ENCODE assay signal across 19 mouse cellular contexts in genomic region chr5:36904703-36905102, GRCm38 (mm10). TPM values are rescaled to one million over a fixed set of nuclear protein-coding genes. Genes with fewer than 3 reads are reported as not detected.
DNase-seq lines count a peak whose midpoint lies in the region; ATAC-seq and TF ChIP-seq lines count a peak whose summit lies in the region.
"Had no signal": no experiment of that assay in that cellular context is flagged by ENCODE, and none has a peak within 500 bp of the region (broad histone marks: within the 10 kb centered on the region; RNA-seq: fewer than 3 reads in every experiment).

No protein-coding gene starts in this region.

- ATAC-seq in hindbrain, embryonic 15.5 days (ENCODE audit: low FRiP score, low read depth): no peak
- no peak for ATAC-seq in hindbrain, embryonic 11.5 days (ENCODE audit: low FRiP score)
- ATAC-seq in hindbrain, postnatal 0 days: no peak
- no peak for ATAC-seq in hindbrain, embryonic 13.5 days (ENCODE audit: low FRiP score)
- ATAC-seq in midbrain, embryonic 14.5 days (ENCODE audit: low FRiP score, low TSS enrichment): no peak
- ATAC-seq: activated CD4-positive, CD25-positive, alpha-beta regulatory T cell, adult 4 months; forebrain, embryonic 13.5 days; forebrain, embryonic 15.5 days; forebrain, postnatal 0 days; Patski had no signal

- no peaks in the 10 kb centered on the region for H3K9me3 ChIP-seq in hindbrain, embryonic 15.5 days
- H3K9me3 ChIP-seq in hindbrain, embryonic 11.5 days (ENCODE audit: control insufficient read depth, low read length): no peaks in the 10 kb centered on the region
- no peaks in the 10 kb centered on the region for H3K9me3 ChIP-seq in hindbrain, postnatal 0 days (ENCODE audit: low read length)
- no peaks in the 10 kb centered on the region for H3K9me3 ChIP-seq in hindbrain, embryonic 13.5 days
- H3K9me3 ChIP-seq in CH12.LX (replicated peaks; ENCODE audit: low read length): peaks cover 4% of the 10 kb centered on the region
- no peaks in the 10 kb centered on the region for H3K9me3 ChIP-seq in midbrain, embryonic 14.5 days (ENCODE audit: control insufficient read depth, low read length)
- H3K9me3 ChIP-seq: embryonic facial prominence, embryonic 10.5 days; embryonic facial prominence, embryonic 12.5 days; forebrain, embryonic 13.5 days; forebrain, embryonic 15.5 days; G1E had no signal

- TF ChIP-seq EP300 in CH12.LX (IDR thresholded peaks at IDR 0.05; ENCODE audit: low read length): peak; percentile 29; the same call in 1 of the 2 replicates

- no peaks in the 10 kb centered on the region for H3K36me3 ChIP-seq in hindbrain, embryonic 15.5 days
- no peaks in the 10 kb centered on the region for H3K36me3 ChIP-seq in hindbrain, embryonic 11.5 days (ENCODE audit: control insufficient read depth, insufficient read depth, low read length)
- H3K36me3 ChIP-seq in hindbrain, postnatal 0 days (ENCODE audit: insufficient read depth, low read length): no peaks in the 10 kb centered on the region
- no peaks in the 10 kb centered on the region for H3K36me3 ChIP-seq in hindbrain, embryonic 13.5 days
- H3K36me3 ChIP-seq in CH12.LX (replicated peaks in 1 of 2; ENCODE audit: control insufficient read depth in 1 of 2, insufficient read depth in 1 of 2, low read length in 1 of 2): no peaks in the 10 kb centered on the region
- no peaks in the 10 kb centered on the region for H3K36me3 ChIP-seq in midbrain, embryonic 14.5 days (ENCODE audit: control insufficient read depth, insufficient read depth, low read length)
- H3K36me3 ChIP-seq: embryonic facial prominence, embryonic 10.5 days; embryonic facial prominence, embryonic 12.5 days; forebrain, embryonic 15.5 days; G1E had no signal

- H3K4me2 ChIP-seq in hindbrain, embryonic 15.5 days: no peak overlapping the region
- no peak overlapping the region for H3K4me2 ChIP-seq in hindbrain, embryonic 11.5 days (replicated peaks; ENCODE audit: low read depth, low read length)
- no peak overlapping the region for H3K4me2 ChIP-seq in hindbrain, postnatal 0 days (ENCODE audit: low read depth, low read length)
- no peak overlapping the region for H3K4me2 ChIP-seq in hindbrain, embryonic 13.5 days
- no peak overlapping the region for H3K4me2 ChIP-seq in CH12.LX (ENCODE audit: insufficient read depth, low read depth, poor library complexity, severe bottlenecking)
- H3K4me2 ChIP-seq in midbrain, embryonic 14.5 days (ENCODE audit: low read length): no peak overlapping the region
- H3K4me2 ChIP-seq: embryonic facial prominence, embryonic 12.5 days; forebrain, embryonic 13.5 days; forebrain, embryonic 15.5 days had no signal

- dilution Hi-C loops in CH12.LX (cut with MboI; ENCODE audit: extremely low pct_ligation_motif_present, extremely low pct_unique_long_range_greater_than_20kb, low sequenced_read_pairs): no loop called here

- 89% methylated on average over 9 of the region's 9 CpGs for WGBS in hindbrain, embryonic 15.5 days
- 87% methylated on average over 9 of the region's 9 CpGs for WGBS in hindbrain, embryonic 11.5 days
- 65% methylated on average over 9 of the region's 9 CpGs for WGBS in hindbrain, postnatal 0 days
- WGBS in hindbrain, embryonic 13.5 days: 86% methylated on average over 9 of the region's 9 CpGs
- 87% methylated on average over 9 of the region's 9 CpGs for WGBS in midbrain, embryonic 14.5 days

- H3K9ac ChIP-seq in hindbrain, embryonic 15.5 days: no peak overlapping the region
- no peak overlapping the region for H3K9ac ChIP-seq in hindbrain, embryonic 11.5 days (ENCODE audit: low read depth, low read length)
- H3K9ac ChIP-seq in hindbrain, postnatal 0 days (replicated peaks; ENCODE audit: low read length): no peak overlapping the region
- no peak overlapping the region for H3K9ac ChIP-seq in hindbrain, embryonic 13.5 days
- no peak overlapping the region for H3K9ac ChIP-seq in CH12.LX (ENCODE audit: insufficient read depth, low read depth)
- H3K9ac ChIP-seq in midbrain, embryonic 14.5 days (replicated peaks; ENCODE audit: low read length): no peak overlapping the region
- H3K9ac ChIP-seq: embryonic facial prominence, embryonic 12.5 days; forebrain, embryonic 13.5 days; forebrain, embryonic 15.5 days; forebrain, postnatal 0 days had no signal

- H3K79me2 ChIP-seq in CH12.LX (replicated peaks; ENCODE audit: control insufficient read depth, extremely low read depth, insufficient read depth, poor library complexity, severe bottlenecking): no peaks in the 10 kb centered on the region

- H3K27ac ChIP-seq in hindbrain, embryonic 15.5 days (replicated peaks): peak overlapping the region; percentile 27; the same call in 1 of the 2 replicates
- no peak overlapping the region for H3K27ac ChIP-seq in hindbrain, embryonic 11.5 days (ENCODE audit: low read depth, low read length)
- peak overlapping the region; percentile 63 for H3K27ac ChIP-seq in hindbrain, postnatal 0 days
- no peak overlapping the region; the same call in 1 of the 2 replicates for H3K27ac ChIP-seq in hindbrain, embryonic 13.5 days
- 0 out of 2 replicates have a peak overlapping the region, but pooled peaks have one; percentile 8 for H3K27ac ChIP-seq in left cerebral cortex, adult 2 months
- H3K27ac ChIP-seq in CH12.LX (ENCODE audit: insufficient read depth, low read depth): no peak overlapping the region
- H3K27ac ChIP-seq in midbrain, embryonic 14.5 days (replicated peaks; ENCODE audit: low read depth, low read length): no peak overlapping the region
- H3K27ac ChIP-seq: embryonic facial prominence, embryonic 10.5 days; embryonic facial prominence, embryonic 12.5 days; forebrain, embryonic 13.5 days; forebrain, embryonic 15.5 days had no signal

- no peak for DNase-seq in hindbrain, embryonic 11.5 days (ENCODE audit: low spot score)
- DNase-seq in hindbrain, postnatal 0 days (ENCODE audit: low spot score): no peak
- DNase-seq in left cerebral cortex, adult 2 months (ENCODE audit: extremely low spot score in 1 of 2, low spot score in 2 of 2): no peak
- DNase-seq in left cerebral cortex, adult 9 months (ENCODE audit: low spot score in 2 of 2): no peak
- DNase-seq in CH12.LX (ENCODE audit: extremely low read depth): no peak
- DNase-seq in midbrain, embryonic 14.5 days: no peak
- DNase-seq: adrenal gland, adult 8-10 months; adrenal gland, postnatal 36 days; forebrain, postnatal 0 days had no signal

- intact Hi-C loops in left cerebral cortex, adult 2 months (cut with DNase I): no loop called here

- TF ChIP-seq RAD21 in CH12.LX (IDR thresholded peaks at IDR 0.05; ENCODE audit: low read depth, low read length): no peak

- H3K4me3 ChIP-seq in hindbrain, embryonic 15.5 days: no peak overlapping the region
- H3K4me3 ChIP-seq in hindbrain, embryonic 11.5 days (ENCODE audit: low read depth, low read length): no peak overlapping the region
- H3K4me3 ChIP-seq in hindbrain, postnatal 0 days (ENCODE audit: low read length): no peak overlapping the region
- H3K4me3 ChIP-seq in hindbrain, embryonic 13.5 days: no peak overlapping the region
- H3K4me3 ChIP-seq in left cerebral cortex, adult 2 months: no peak overlapping the region
- no peak overlapping the region for H3K4me3 ChIP-seq in CH12.LX (replicated peaks in 1 of 3; ENCODE audit: low read depth in 2 of 3, low read length in 2 of 3, poor library complexity in 1 of 3)
- H3K4me3 ChIP-seq in midbrain, embryonic 14.5 days (replicated peaks; ENCODE audit: low read depth, low read length): no peak overlapping the region
- H3K4me3 ChIP-seq: embryonic facial prominence, embryonic 10.5 days; embryonic facial prominence, embryonic 12.5 days; forebrain, embryonic 13.5 days; forebrain, embryonic 15.5 days had no signal

- H3K27me3 ChIP-seq in hindbrain, embryonic 15.5 days: no peaks in the 10 kb centered on the region
- no peaks in the 10 kb centered on the region for H3K27me3 ChIP-seq in hindbrain, embryonic 11.5 days (ENCODE audit: control insufficient read depth, insufficient read depth, low read length)
- no peaks in the 10 kb centered on the region for H3K27me3 ChIP-seq in hindbrain, postnatal 0 days (ENCODE audit: insufficient read depth, low read length)
- 0 out of 2 replicates have a peak, but pooled peaks cover 7% of the 10 kb centered on the region for H3K27me3 ChIP-seq in hindbrain, embryonic 13.5 days
- peaks cover 89% of the 10 kb centered on the region for H3K27me3 ChIP-seq in CH12.LX (replicated peaks)
- H3K27me3 ChIP-seq in midbrain, embryonic 14.5 days (ENCODE audit: control insufficient read depth, insufficient read depth, low read length): no peaks in the 10 kb centered on the region
- H3K27me3 ChIP-seq: embryonic facial prominence, embryonic 12.5 days; forebrain, embryonic 15.5 days had no signal

- TF ChIP-seq POLR2A in CH12.LX (IDR thresholded peaks at IDR 0.05; ENCODE audit: low read depth, low read length): no peak

- peaks cover 36% of the 10 kb centered on the region for H3K4me1 ChIP-seq in hindbrain, embryonic 15.5 days (replicated peaks)
- 0 out of 2 replicates have a peak, but pooled peaks cover 2% of the 10 kb centered on the region for H3K4me1 ChIP-seq in hindbrain, embryonic 11.5 days (replicated peaks; ENCODE audit: control insufficient read depth, insufficient read depth, low read length)
- peaks cover 27% of the 10 kb centered on the region for H3K4me1 ChIP-seq in hindbrain, postnatal 0 days (ENCODE audit: insufficient read depth, low read length)
- peaks cover 41% of the 10 kb centered on the region for H3K4me1 ChIP-seq in hindbrain, embryonic 13.5 days (replicated peaks)
- peaks cover 0 to 22% of the 10 kb centered on the region in 2 experiments; a peak in 2 of 4 replicates for H3K4me1 ChIP-seq in CH12.LX (ENCODE audit: control insufficient read depth in 1 of 2, insufficient read depth in 2 of 2)
- H3K4me1 ChIP-seq in midbrain, embryonic 14.5 days (ENCODE audit: control insufficient read depth, insufficient read depth, low read length): peaks cover 8% of the 10 kb centered on the region
- H3K4me1 ChIP-seq: embryonic facial prominence, embryonic 12.5 days had no signal

- in situ Hi-C loops in CH12.LX (cut with MboI; ENCODE audit: low pct_ligation_motif_present, low pct_unique_long_range_greater_than_20kb, low sequenced_read_pairs): no loop called here

- TF ChIP-seq CTCF in hindbrain, postnatal 0 days (IDR thresholded peaks at IDR 0.05; ENCODE audit: low read depth): no peak
- no peak for TF ChIP-seq CTCF in left cerebral cortex, adult 2 months (IDR thresholded peaks at IDR 0.05)
- no peak for TF ChIP-seq CTCF in CH12.LX (conservative IDR thresholded peaks at IDR 0.05 in 1 of 2, IDR thresholded peaks at IDR 0.05 in 1 of 2; ENCODE audit: low read depth in 2 of 2, low read length in 2 of 2)

RNA-seq across cellular contexts. Expression of gene Ppp2r2c, which starts 36.4 kb away (rescaled TPM):
- polyA plus RNA-seq in hindbrain, embryonic 15.5 days (2015; fragmentation: Nextera tagmentation; extraction: Ambion mirVana): 63.0 and 72.5 TPM in 2 replicates
- polyA plus RNA-seq in hindbrain, embryonic 11.5 days (2014; fragmentation: Nextera tagmentation; extraction: Ambion mirVana): 1.9 and 3.3 TPM in 2 replicates
- 255 and 263 TPM in 2 replicates for total RNA-seq in hindbrain, postnatal 0 days (2014; rRNA removed)
- polyA plus RNA-seq in hindbrain, postnatal 0 days (2015; fragmentation: Nextera tagmentation; extraction: Ambion mirVana): 103 and 105 TPM in 2 replicates
- polyA plus RNA-seq in hindbrain, embryonic 13.5 days (2015; fragmentation: Nextera tagmentation; extraction: Ambion mirVana): 24.6 and 26.7 TPM in 2 replicates
- total RNA-seq in left cerebral cortex, adult 2 months (2021): 100 to 1,000 TPM; 448 to 462 TPM
- total RNA-seq in CH12.LX (2012; rRNA removed) (0.13 and 0.21 TPM in 2 replicates), CH12.LX (2014; rRNA removed) (not detected in 2 replicates)
- polyA plus RNA-seq in CH12.LX (2012; ENCODE audit: insufficient read length, low read depth): 0.07 TPM in 1 of 2 replicates, not detected in the other
- polyA plus RNA-seq in midbrain, embryonic 14.5 days (2014; fragmentation: Nextera tagmentation; extraction: Ambion mirVana): 38.3 and 44.6 TPM in 2 replicates
- polyA plus RNA-seq: activated CD4-positive, CD25-positive, alpha-beta regulatory T cell, adult 4 months; C2C12; G1E had no signal

Comparison
In these comparisons a context has a peak if more than half of its experiments do, and no peak if none do; other contexts are left out.
1. H3K27ac ChIP-seq: peak in hindbrain, embryonic 15.5 days (single experiment), hindbrain, postnatal 0 days (single experiment) and left cerebral cortex, adult 2 months (single experiment); none in hindbrain, embryonic 11.5 days (single experiment), hindbrain, embryonic 13.5 days (single experiment), CH12.LX (single experiment) and midbrain, embryonic 14.5 days (single experiment).